Mouse (Mus musculus) heart, postnatal 0 days (tissue): Measurements from ENCODE around the gene Dad1.

Source experiments
- CTCF ChIP-seq: IDR thresholded peaks from 2 replicates; pipeline ENCODE4 v1.5.1; 2016; ENCODE audit warnings: antibody characterized with exemption, control low read depth, low read depth
- EP300 ChIP-seq: IDR thresholded peaks from 2 replicates; pipeline ENCODE4 v1.6.1; 2016; ENCODE audit warnings: antibody characterized with exemption, low read depth

DNA sequence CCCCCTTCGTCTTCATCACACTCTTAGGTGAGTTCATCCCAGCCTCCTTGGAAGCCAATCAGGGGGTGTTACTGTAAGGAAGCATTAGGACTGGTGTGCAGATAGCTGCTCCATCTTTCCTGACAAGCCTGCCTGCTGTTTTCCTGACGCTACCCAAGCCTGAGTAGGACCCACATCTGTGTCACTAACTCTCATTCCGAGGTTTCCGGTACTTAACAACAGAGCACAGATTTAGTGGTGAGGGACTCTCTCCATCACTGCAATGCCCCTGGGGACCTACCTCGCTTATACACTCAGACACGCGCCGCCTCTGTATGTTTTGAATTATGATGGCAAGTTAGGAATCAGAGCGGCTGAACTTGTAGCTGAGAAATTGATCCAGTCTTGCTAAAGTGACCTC lies 35.2 kb downstream of the Dad1 start:
- no peak for TF ChIP-seq EP300
- no peak for TF ChIP-seq CTCF
